Mouse (Mus musculus) T-helper 2 cell (primary cell): ENCODE data around the gene Ppm1l.

ENCODE experiments used
- in situ Hi-C: fragments of 300-600 bp; cut with MboI, MseI; formaldehyde crosslinking; loops from one replicate; pipeline ENCODE4 v1.15.1; 2025; ENCODE audit warnings: high pct_unique_total_duplicates

The Ppm1l gene

DNA sequence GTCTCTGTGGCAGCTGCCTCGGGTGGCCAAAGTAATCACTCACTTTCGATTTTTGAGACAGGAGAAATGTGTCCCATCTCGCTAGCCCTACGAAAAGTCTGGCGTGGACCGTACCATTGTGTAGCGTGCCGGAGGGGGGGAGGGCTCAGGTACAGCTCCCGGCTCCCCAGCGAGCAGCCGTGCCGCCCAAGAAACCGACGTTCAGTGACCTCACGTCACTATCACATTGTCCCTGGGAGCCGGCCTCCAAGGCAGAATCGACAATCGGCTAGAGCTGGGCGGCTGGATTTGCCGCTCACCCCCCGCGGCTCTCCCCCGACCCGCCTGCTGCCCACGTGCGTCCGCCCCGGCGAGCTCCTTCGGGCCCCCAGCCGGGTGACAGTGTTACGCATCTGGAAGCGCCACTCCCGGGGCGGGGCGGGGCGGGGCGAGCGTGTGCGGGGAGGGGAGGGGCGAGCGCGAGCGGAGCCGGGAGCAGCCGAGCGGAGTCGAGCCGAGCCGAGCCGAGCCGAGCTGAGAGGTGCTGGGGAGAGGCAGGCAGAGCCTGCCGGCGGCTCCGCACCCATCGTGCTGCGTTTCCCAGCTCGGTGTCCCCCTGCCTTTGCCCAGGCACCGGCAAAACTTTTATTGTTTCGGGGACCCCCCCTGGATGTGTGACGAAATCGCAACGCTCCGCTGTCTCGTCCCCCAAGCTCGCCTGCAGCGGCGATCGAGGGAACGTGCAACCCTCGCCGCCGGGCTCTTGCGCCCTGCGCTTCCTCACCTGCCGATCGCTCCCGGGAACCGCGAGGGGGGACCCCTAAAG, at the start of gene Ppm1l:
TSS of gene Ppm1l (plus strand) at position 471 of the 805 bp plus-strand sequence.
- in situ Hi-C loops: no loop called here

DNA sequence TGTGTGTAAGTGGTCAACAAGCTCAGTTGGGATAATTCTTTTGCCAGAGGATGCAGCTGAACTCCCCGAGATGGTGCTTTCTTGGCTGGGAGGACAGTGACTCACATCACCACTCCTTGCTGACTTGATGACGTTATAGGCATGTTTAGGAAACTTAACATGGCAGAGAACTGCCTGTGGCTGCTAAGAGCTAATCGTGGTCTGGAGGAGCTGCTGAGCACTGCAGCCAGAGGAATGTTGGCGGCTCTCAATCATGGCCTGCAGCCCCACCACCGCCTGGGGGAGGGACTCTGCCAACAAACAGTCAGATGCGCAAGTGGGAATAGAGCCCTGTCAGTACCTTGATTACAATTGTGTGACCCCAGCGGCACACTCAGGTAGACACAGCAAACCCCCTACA, 44.8 kb upstream of the Ppm1l start:
- in situ Hi-C loops: no loop called here

DNA sequence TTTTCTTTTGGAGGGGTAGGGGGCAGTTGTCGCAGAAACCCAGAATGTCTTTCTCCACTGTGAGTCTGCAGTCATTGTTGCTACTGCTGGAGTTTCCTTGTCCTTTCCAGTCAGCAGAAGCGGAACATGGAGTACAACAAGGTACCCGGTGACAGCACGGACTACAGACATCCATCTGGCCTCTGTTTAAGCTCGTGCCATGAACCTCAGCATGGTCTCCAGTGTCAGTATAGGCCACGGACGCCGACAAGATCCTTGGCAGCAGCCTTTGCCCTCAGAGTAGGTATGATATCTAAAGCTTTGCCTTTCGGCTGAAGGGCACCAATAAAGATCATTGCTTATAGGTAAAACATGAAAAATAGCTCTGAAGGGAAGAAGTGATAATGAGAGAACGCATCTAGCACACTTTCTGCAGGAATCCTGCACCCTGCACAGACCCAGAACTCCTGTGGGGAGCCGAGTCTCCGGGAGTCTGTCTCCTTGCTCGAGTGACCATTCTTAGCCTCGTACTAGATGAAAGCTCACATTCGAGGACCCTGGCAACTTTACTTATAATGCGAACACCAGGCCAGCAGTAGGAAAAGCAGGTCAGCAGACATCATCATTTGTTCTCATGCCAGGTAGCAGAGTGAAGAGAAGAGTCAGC, 42.5 kb upstream of the Ppm1l start:
- in situ Hi-C loops: no loop called here

DNA sequence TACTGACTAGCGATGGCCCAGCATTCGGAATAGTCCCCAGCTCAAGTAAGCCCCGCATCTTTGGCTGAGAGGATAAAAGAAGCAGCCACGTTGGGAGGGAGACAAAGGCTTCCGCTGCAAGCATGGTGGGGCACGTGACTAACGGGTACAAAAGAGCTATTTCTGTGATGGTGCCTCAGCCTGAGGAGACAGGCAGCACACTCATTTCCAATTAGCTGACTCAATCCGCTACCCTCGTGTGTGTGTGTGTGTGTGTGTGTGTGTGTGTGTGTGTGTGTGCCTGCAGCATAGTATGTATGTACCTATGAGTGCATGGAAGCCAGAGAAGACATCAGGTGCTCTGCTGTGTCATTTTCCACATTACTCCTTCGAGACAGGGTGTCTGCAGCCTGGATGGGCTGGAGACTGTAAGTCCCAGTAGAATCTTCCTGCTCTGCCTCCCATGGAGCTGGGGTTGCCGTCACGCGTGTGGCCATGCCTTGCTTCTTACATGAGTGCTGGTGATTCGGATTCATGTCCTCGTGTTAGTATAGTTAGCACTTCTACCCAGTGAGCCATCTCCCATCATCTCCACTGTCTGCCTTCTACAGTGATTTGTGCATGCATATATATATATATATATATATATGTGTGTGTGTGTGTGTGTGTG, 41.9 kb upstream of the Ppm1l start:
- in situ Hi-C loops: no loop called here

DNA sequence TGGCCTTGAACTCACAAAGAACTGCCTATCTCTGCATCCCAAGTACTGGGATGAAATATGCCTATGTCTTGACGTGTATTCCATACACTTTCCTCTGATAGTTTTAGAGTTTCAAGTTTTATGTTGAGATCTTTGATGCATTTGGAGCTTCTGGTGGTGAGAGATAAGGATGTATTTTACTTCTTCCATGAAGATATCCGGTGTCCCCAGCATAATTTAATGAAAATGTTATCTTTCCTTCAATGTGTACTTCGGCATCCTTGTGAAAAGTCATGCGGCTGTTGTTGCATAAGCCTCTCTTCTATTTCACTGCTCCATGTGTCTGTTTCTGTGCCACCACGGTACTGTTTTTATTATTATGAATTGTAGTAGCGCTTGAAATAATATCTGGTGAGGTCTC, 38.0 kb upstream of the Ppm1l start:
- in situ Hi-C loops: no loop called here

DNA sequence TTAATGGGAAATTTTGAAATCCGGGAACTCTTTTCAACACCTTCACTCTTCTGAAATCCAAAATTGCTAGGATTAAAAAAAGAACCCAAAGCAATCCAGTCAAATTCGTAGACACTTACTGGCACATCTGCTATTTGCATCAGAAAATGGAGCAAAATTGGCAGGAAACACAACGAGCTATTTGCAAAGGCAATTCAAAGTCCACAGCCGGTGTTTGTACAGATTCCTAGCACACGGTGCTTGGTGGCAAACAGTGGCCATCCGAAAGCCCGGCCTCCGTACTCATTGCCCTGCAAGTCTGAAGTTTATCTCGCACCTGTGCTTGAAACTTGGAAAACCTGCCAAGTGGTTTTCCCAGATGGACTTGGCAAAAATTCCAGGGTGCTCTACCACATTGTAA, 34.3 kb upstream of the Ppm1l start:
- in situ Hi-C loops: no loop called here

DNA sequence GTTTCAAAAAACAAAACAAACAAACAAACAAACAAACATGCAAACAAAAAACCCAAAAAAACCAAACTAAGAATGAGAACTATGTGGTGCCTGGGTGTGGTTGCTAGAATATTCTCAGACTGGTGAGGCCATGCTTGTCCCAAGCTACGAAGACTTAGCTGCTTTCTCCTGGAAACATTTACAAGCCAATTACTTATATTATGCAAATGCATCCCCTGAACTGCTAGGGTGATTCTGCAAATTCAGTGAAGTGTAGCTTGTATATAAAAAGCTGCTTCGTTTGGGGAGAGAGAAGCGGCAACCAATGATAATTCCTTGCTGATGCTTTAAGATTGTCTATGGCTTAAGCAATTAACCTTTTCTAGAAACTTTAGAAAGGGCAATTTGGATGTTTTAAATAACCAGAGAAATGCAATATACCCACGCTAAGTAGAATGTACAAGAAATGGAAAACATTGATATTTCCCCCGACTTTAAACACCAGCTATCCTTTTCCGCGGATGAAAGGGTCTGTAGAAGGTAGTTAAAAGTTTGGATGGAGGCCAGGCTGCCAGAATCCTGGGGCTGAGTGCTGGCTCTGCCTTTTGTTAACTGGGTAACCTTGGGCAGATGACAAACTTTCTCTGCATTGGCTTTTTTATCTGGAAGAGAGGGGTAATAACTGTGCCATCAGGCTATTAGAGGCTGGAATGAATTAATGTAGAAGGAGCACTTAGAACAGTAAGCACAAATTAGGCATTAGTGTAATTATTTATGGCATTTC, 33.4 kb upstream of the Ppm1l start:
- in situ Hi-C loops: no loop called here

DNA sequence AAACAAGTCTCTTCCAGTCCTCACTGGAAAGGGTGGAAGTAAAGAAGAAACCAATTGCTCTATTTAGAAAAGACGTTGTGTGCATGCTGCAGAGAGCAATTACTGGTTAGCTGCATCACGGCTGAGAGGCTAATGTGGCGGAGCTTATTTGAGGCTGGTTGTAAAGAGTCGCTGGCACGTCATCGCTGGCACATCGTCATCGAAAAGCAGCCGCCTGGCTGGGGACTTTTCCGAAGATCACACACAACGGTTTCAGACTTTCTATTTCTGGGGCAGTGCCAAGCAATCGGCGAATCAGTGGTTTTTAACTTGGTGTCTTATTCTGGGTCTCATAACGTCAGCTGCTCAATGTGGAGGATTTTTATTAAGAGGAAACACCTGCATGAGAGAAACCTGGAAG, 26.8 kb upstream of the Ppm1l start:
- in situ Hi-C loops: no loop called here

DNA sequence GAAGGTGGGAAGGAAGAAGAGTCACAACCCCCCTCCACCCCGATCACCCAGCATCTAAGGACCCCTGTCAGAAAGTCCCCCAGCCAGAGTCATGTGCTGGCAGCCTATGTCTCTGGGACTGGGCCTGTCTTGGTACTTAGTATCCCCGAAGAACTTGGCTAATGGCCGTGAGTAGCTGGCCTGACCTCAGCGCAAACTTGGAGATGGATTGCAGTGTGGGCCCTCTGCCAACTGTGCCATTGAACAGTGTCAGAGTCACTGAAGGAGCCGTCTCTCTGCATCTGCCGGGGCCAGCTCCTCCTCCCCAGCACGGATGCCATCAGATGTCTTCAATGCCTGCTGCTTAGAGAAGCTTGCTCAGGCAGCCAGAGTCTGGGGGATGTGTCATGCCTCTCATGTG, 26.4 kb upstream of the Ppm1l start:
- in situ Hi-C loops: no loop called here

DNA sequence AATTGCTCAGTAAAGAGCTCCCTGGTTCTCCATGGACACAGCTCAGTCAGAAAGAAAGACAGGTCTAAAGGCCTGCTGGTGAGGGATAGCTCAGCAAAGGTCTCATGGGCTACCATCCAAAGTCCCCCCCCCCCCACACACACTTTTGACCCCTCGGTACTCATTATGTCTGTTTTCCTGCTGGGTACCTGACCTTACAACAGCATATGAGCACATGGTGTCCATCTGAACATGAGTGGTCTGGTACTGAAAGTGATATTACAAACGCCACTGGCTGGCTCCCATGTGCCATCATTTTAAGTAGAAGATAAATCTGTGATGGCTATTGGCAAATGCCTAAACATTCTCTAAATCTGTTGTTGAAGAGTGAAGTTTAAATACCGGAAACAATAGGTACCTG, 25.8 kb upstream of the Ppm1l start:
- in situ Hi-C loops: no loop called here

DNA sequence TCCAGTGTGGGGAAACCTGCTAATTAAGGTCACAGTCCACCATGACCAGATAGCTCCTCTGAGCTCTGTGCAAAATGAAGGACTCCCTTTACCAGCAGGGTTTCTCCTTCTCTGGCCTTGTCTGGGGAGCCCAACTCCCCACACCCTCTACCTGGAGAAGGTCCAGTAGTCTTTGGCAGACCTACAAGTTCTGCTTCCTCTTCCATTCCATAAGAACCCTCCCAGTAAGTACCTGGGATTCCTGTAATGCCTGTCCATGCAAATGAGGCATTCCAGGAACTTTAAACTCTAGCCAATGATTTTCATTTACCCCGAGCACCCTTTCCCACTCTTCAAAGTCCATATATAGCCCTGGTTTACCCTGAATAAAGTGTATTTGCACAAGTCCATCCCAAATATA, 24.0 kb upstream of the Ppm1l start:
- in situ Hi-C loops: no loop called here

DNA sequence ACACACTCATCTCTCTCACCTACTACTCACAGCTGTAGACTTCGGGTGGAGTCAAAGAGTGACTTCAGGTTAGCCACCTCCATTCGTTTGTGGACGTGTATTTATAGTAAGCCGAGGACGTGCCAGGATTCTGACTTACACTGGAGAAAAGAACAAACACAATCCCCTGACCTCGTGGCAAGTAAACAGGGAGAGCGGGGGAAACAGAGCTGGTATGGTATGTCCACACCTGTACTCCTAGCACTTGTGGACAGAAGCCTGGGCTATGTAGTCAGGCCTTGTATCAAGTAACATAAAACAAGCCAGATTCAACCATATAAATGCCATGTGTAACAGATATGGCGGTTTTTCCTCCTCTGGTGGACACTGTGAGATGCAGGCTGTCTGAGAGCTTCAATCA, 20.4 kb upstream of the Ppm1l start:
- in situ Hi-C loops: no loop called here

DNA sequence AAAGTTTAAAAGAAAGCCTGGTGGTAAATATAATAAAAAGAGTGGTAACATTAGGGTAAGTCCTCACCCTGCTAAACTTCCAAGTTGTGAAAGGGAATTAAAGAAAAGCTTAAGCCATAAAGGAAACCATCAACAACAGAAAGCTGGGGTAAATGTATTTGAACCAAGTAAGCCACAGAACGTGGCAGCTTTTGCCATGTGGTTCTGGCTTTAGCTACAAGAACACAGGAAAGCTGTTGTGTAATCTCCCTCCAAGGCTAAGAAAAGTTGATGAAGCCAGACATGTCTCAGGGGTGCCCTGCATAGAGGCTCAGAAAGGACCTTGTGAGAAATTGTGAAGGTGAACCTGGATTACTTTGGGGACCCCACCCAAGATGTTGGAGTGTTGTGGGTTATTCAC, 16.5 kb upstream of the Ppm1l start:
- in situ Hi-C loops: no loop called here

DNA sequence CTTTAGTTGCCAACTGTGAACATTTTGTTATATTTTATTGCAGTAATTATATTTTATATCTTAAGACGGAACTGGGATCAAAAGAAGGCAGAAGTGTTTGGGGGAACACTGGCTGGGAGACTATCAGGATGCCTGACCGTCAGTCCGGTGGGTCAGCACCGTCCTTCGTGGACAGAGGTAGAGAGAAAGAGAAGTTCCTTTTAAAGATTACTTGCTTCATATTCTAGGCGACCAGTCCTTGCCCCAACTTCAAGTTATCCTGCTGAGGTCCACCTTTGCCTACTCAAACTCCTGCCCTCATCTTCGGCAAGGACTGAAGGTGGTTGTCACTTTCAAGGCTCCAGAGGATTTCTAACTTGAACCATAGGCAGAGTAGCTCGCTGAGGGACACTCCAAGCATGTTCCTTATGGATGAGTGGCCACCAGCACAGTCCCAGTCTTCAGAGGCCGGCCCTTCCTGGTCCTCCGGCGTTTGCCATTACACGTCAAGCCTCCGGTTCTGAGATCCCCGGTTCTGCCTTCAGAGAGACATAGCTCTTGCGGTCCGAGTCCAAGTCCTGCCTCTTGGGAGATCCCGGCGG, 761 bp upstream of the Ppm1l start:
- in situ Hi-C loops: no loop called here

DNA sequence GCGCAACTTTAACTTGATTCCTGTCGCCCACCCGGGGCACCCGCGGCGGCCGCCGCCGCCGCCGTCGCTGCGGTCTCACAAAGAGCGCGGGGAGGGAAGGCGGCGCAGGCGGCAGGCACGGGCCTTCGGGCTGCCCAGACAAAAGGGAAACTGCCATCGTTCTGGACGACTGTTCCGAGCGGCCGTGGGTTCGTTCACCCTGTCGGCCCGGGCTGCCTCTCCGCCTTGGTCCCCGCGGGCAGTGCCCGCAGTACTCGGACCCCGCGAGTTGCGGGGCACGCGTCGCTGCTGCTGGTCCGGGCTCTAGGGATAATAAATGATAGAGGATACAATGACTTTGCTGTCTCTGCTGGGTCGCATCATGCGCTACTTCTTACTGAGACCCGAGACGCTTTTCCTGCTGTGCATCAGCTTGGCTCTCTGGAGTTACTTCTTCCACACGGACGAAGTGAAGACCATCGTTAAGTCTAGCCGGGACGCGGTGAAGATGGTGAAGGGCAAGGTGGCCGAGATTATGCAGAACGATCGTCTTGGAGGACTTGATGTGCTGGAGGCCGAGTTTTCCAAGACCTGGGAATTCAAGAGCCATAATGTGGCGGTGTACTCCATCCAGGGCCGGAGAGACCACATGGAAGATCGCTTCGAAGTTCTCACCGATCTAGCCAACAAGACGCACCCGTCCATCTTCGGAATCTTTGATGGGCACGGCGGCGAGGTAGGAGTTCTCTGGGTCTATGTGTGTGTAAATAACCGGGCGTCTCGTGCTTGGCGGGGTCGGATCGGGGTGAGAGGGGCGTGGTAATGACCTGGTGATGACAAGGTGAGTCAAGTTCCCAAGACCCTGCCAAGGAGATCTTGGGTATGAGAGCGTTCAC, 827 bp downstream of the Ppm1l start:
- in situ Hi-C loops: no loop called here

DNA sequence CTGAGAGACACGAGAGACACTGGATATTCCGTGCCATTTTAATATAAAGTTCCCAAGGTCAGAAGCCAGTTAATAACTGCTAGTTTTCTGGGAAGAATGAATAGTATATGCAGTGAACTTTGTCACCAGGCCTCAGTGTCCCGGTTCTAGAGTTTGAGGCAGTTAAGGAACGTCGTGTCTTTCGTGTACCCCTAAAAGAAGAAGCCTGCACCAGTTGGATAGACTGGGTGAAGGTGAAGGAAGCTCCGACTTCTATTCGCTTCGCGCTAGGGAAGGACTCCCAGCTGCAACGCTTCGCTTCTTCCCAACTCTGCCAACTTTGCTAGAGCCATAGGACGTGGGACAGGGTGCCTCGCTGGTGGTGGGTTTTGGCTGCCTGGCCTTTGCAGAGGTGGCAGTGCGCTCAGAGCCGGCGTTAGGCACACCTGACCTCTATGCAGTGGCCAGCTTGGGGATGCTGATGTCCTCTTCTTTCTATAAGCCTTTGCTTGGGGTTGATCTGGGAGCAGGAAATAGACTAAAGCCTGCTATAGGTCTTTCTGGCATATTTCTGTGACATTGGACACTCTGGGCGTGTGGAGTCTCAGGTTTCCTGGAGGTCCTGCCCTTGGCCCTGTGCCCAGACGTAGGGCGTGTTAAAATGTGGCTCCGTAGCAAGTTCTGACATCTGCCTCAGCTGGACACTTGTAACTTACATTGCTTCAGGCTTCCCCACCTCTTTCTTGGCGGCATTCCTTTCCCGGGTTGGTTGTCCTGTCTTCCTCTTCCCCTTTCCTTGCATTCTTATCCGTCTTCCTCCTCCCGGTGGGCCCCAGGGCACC, 1.7 kb downstream of the Ppm1l start:
- in situ Hi-C loops: no loop called here

DNA sequence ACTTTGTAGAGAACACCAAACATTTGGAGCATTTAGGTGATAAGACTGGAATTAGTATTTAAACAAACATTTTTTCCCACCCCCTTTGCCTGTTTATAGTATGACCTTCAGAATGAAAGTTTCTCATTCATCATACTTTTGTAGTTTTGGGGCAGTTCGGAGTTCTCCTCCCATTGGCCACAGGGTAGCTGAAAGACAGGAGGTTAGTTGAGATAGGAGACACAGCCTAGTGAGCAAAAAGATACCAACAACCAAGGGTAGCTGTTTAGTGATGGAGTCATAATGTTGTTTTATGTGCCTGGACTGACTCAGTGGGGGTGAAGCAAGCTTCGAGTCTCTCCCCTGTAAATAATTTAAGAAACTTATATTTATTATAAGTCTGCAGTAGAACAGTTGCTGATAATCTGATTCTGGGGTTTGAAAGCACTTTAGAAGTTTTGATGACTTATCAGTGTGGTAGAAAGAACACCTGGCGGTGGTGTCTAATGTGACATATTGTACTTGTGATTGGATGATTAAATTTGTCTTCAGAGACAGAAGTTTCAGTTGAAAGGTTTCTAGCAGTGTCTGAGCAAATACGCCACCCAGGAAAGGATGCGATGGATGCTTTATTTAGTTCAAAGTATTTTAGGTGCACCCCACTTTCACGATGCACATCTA, 2.5 kb downstream of the Ppm1l start:
- in situ Hi-C loops: no loop called here

DNA sequence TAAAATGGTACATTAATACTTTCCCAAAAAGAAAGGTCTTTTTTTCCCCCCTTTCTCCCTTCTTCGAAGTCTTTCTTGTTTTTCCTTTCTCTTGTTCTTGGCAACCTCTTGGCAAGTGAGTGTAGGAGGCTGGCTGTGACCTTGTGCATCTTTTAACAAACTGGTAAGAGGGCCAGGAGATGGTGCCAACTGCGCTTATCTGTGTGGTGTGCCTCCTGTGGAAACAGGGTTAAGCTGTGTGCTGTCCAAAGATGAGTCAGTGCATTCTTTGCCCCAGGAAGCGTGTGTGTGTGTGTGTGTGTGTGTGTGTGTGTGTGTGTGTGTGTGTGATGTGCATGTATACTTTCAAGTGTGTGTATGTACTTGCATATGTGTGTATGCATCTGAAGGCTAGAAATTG, 7.3 kb downstream of the Ppm1l start:
- in situ Hi-C loops: no loop called here

DNA sequence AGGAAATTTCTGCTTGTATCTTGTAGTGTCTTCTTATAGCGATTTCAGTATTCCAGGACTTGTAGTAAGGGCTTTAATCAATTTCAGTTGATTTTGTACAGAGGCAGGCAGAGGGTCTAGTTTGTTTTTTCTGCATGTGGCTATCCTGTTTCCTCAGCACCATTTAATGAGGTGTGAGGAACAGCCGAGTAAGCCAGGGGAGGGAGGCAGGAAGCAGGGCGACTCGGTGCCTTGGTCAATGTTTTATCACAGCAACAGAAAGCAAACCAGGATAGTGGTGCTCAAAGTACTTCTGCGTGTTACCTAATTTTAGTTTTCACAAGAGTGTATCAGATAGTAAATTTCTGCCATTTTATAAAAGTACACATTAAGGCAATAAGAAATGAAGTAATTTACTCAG, 13.2 kb downstream of the Ppm1l start:
- in situ Hi-C loops: no loop called here
